In the genomic region with DNA sequence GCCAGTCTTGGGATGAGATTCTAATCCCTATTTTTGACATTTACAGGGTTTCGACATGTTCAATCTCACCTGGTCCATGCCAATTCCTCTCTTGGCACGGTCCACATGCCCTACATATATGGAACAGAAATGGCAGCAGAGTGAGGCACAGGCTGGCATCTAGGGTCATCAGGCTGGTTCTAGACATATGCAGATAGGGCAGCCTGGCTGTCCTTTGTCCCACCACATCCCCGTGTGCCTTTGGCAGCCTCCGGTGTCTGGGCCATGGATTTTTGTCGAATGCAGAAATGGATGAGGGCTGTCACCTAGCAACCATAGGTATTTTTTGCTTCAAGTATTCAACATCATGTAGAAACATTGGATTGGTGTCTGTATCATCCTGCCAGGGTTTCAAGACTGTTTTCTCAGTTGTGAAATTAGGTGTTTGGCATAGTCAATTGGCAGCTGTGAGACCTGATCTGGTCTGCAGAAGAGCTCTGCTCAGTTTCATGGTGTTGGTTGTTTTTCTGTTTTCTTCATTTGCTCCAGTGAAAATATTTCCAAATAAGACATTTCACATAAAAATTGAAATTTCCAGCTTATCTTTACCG, we compare ENCODE assay signal across 23 mouse cellular contexts. TPM values are rescaled to one million over a fixed set of nuclear protein-coding genes. Genes with fewer than 3 reads are reported as not detected.
A peak's percentile ranks its signal among the peaks of the same experiment; 100 is the strongest.
DNase-seq lines count a peak whose midpoint lies in the region; ATAC-seq lines count a peak whose summit lies in the region.
"Had no signal": no experiment of that assay in that cellular context is flagged by ENCODE, and none has a peak within 500 bp of the region (broad histone marks: within the 10 kb centered on the region; RNA-seq: fewer than 3 reads in every experiment).

No protein-coding gene starts in this region.

- no peak for ATAC-seq in liver, embryonic 16.5 days (ENCODE audit: low read depth)
- ATAC-seq: activated CD4-positive, CD25-positive, alpha-beta regulatory T cell, adult 4 months; forebrain, embryonic 15.5 days; intestine, postnatal 0 days; Patski had no signal

- WGBS in liver, embryonic 16.5 days (ENCODE audit: insufficient replicate concordance), result 72% methylated on average over 6 of the region's 6 CpGs

- no peak overlapping the region for H3K4me2 ChIP-seq in liver, embryonic 16.5 days (ENCODE audit: low read depth, low read length)
- H3K4me2 ChIP-seq: embryonic facial prominence, embryonic 13.5 days; forebrain, embryonic 15.5 days; heart, embryonic 11.5 days; heart, embryonic 15.5 days; hindbrain, embryonic 14.5 days had no signal

- no peak overlapping the region for H3K4me3 ChIP-seq in liver, embryonic 16.5 days (ENCODE audit: low read depth, low read length)
- H3K4me3 ChIP-seq: embryonic facial prominence, embryonic 13.5 days; forebrain, embryonic 15.5 days; heart, adult 2 months; heart, embryonic 15.5 days; hindbrain, embryonic 10.5 days had no signal

- intact Hi-C loops in heart, postnatal 25 days (cut with DNase I), result no loop called here

- H3K36me3 ChIP-seq in liver, embryonic 16.5 days (ENCODE audit: control insufficient read depth, insufficient read depth), result no peaks in the 10 kb centered on the region
- H3K36me3 ChIP-seq: embryonic facial prominence, embryonic 13.5 days; forebrain, embryonic 15.5 days; heart, embryonic 15.5 days; hindbrain, embryonic 10.5 days had no signal

- H3K9me3 ChIP-seq in liver, embryonic 16.5 days (replicated peaks; ENCODE audit: control insufficient read depth, low read length), result no peaks in the 10 kb centered on the region
- H3K9me3 ChIP-seq: embryonic facial prominence, embryonic 13.5 days; forebrain, embryonic 15.5 days; heart, embryonic 15.5 days; hindbrain, embryonic 10.5 days had no signal

- peak overlapping the region; percentile 33; the same call in 1 of the 2 replicates for H3K27ac ChIP-seq in liver, embryonic 16.5 days (ENCODE audit: low read length)
- H3K27ac ChIP-seq: embryonic facial prominence, embryonic 13.5 days; forebrain, embryonic 15.5 days; heart, adult 2 months; heart, embryonic 15.5 days; hindbrain, embryonic 10.5 days; hindbrain, embryonic 14.5 days had no signal

- no peaks in the 10 kb centered on the region for H3K27me3 ChIP-seq in liver, embryonic 16.5 days (ENCODE audit: control insufficient read depth, insufficient read depth, low read depth, low read length)
- H3K27me3 ChIP-seq: CH12.LX; embryonic facial prominence, embryonic 13.5 days; forebrain, embryonic 15.5 days; heart, embryonic 15.5 days had no signal

- no peaks in the 10 kb centered on the region; the same call in 1 of the 2 replicates for H3K4me1 ChIP-seq in liver, embryonic 16.5 days (ENCODE audit: control insufficient read depth, low read depth, low read length)
- H3K4me1 ChIP-seq: forebrain, embryonic 15.5 days; heart, embryonic 15.5 days had no signal

- peak; percentile 24 to 41 for DNase-seq in cerebellum, postnatal 14 days
- DNase-seq in cerebellum, adult 18-20 months, result no peak
- DNase-seq in heart, adult 11 months, result peak; percentile 86
- no peak for DNase-seq in heart, postnatal 25 days (ENCODE audit: low spot score)
- DNase-seq in liver, result no peak
- DNase-seq in B cell, adult 2 months, result no peak
- DNase-seq: adrenal gland, postnatal 14 days; cerebellum, adult 8-10 months; cerebellum, postnatal 36 days; gastrocnemius, postnatal 36 days; heart, adult 2 months; heart, postnatal 14 days had no signal

- H3K9ac ChIP-seq in liver, embryonic 16.5 days (ENCODE audit: low read depth, low read length), result no peak overlapping the region
- H3K9ac ChIP-seq: embryonic facial prominence, embryonic 13.5 days; forebrain, embryonic 15.5 days; heart, embryonic 15.5 days; hindbrain, embryonic 14.5 days had no signal

RNA-seq across cellular contexts. Expression of gene Agtr1a, which starts 18.8 kb away (rescaled TPM):
- total RNA-seq in heart, postnatal 25 days (2021), result 10 to 100 TPM; 43.4 to 44.6 TPM
- 13.6 and 19.5 TPM in 2 replicates for polyA plus RNA-seq in liver, embryonic 16.5 days (2015; fragmentation: Nextera tagmentation; extraction: Ambion mirVana)
- total RNA-seq: CH12.LX had no signal
- polyA plus RNA-seq: Patski had no signal

Comparison
In these comparisons a context has a peak if more than half of its experiments do, and no peak if none do; other contexts are left out.
1. DNase-seq: peak in cerebellum, postnatal 14 days (2 of 2) and heart, adult 11 months (single experiment); none in cerebellum, adult 18-20 months (0 of 2), heart, postnatal 25 days (single experiment), liver (single experiment) and B cell, adult 2 months (0 of 2).